Mouse (Mus musculus): ENCODE results near the gene Ciao2b. TPM values are rescaled to one million over a fixed set of nuclear protein-coding genes. Genes with fewer than 3 reads are reported as not detected.

Ciao2b gene
- total RNA-seq, 2 experiments from 2014 or later = 30.7 to 32.1 TPM

DNA sequence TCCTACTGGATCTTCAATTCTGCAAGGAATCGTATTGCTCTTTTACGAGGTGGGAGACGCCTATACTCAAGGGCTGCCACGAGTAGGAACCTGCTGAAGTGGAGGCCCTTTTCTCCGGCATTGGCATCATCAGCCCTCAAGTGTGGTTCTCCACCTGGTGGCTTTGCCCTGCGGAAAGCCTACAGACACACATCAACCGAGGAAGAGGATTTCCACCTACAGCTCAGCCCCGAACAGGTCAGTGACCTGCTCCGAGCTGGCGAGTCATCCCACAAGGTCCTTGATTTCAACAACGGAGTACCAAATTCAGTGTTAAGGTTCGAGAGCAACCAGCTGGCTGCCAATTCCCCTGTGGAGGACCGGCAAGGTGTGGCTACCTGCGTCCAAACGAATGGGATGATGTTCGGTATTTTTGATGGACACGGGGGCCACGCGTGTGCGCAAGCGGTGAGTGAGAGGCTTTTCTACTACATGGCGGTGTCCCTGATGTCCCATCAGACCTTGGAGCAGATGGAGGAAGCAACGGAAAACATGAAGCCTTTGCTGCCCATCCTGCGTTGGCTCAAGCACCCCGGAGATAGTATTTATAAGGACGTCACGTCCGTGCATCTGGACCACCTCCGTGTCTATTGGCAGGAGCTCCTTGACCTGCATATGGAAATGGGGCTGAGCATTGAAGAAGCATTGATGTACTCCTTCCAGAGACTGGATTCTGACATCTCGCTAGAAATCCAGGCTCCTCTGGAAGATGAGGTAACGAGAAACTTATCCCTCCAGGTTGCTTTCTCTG, 48.0 kb downstream of the Ciao2b start:
- DNase-seq (ENCODE audit: low spot score in 2 of 2) = no peak
- intact Hi-C loops (cut with DNase I) = no loop called here

DNA sequence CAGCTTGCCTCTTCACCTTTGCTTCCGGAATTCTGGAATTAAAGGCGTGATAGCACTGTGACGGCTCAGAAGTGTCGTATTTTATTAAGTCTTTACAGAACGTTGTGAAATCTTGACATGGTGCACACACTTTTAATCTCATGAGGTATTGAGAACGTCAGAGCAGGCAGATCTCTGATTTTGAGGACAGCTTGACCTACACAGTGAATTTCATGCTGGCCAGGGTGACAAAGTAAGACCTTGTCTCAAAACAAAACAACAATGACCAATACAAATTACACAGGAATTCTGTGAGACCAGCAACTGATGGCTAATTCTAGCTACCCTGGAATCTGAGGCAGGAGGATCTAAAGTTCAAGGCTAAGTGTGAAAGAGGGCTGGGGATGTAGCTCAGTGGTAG, 49.2 kb downstream of the Ciao2b start:
- DNase-seq (ENCODE audit: low spot score in 2 of 2) = no peak
- intact Hi-C loops (cut with DNase I) = no loop called here

DNA sequence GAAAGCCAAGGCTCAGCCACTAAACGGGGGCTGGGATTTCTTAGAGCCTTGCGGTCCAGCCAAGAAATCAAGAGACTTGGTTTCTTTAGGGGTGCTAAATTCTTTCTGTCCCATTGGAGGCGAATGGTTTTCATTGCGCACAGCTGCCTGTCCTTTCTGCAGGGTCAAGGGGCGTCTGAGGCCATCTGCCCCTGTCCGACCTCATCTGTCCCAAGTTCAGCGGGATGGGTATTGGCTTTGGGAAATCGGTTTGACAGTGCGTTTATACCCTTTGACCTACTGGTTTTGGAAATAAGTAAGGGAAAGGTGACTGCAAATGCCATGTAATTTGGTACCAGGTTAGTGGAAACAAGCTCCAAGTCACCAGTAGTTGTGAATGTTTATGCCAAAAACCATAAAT, 49.9 kb downstream of the Ciao2b start:
- intact Hi-C loops (cut with DNase I) = no loop called here
- no peak for DNase-seq (ENCODE audit: low spot score in 2 of 2)

DNA sequence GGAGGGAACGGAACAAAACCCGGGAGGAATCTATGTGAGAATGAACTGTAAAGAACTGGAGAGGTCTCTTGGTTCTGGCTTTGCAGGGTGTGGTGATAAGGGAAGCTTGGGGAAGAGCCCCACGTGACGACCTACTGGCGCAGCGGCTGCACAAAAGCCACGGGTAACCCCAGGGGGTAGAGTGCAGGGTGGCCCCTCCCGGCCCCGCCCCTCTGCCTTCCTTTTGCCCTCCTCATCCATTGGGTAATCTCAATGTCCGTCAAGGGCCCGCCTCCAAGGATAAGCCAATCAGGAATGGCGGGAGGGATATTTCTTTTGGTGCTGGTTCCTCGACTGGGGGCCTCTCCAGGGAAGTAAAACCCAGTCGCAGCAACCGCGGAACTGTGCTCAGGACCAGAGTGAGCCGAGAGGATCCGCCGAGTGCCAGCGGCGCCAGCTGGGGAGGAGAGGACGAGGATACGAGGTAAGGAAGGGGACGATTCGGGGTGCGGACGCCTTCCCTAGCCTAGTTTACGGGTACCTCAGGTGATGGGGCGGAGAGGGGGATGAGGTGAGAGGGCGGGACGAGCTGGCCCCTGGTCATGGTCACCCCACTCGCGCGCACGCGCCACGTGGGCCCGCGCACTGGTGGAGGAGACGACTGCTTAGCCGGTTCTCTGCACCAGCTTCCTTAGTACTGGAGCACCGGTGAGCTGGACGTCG, 50.5 kb downstream of the Ciao2b start, which contains the start of gene Pdp2:
TSS of gene Pdp2 (plus strand) at position 319 of the 702 bp plus-strand sequence.
- DNase-seq (ENCODE audit: low spot score in 2 of 2) = peak; percentile 94
- intact Hi-C loops (cut with DNase I) = no loop called here

DNA sequence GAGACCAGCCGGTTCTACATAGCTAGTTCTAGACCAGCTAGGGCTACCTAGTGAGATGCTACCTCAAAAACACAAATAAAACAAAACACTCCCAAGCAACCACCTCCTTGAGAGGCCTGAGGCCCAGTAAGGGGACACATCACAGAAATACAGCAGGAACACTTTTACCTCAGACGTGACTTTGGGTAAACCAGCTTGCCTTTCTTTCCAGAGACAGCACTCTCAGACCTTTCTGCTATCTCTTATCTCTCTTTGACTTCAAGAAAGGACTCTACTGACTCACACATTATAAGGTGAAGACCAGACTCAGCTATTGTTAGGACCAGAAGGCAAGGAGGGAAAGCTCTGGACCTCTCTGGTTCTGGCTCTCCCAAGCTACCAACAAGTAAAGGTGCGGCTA, 51.5 kb downstream of the Ciao2b start:
- intact Hi-C loops (cut with DNase I) = no loop called here
- no peak for DNase-seq (ENCODE audit: low spot score in 2 of 2)

Other genes starting within 250 kb of the Ciao2b start
- 10 to 100 TPM; 71.3 to 72.9 TPM for gene Cmtm4, start 246.2 kb downstream of the Ciao2b start, total RNA-seq (2021)
- gene Dync1li2, start 198.9 kb downstream of the Ciao2b start, total RNA-seq (2021) = 100 to 1,000 TPM; 254 to 257 TPM
- 1 to 10 TPM; 1.0 to 1.6 TPM for gene Terb1, start 132.1 kb downstream of the Ciao2b start, total RNA-seq (2021)
- gene Nae1, start 107.3 kb downstream of the Ciao2b start, total RNA-seq (2021) = 10 to 100 TPM; 50.1 to 52.2 TPM
- 10 to 100 TPM; 28.9 to 36.4 TPM for gene Car7, start 107.3 kb downstream of the Ciao2b start, total RNA-seq (2021)
- 1 to 10 TPM; 8.8 to 9.0 TPM for gene Pdp2, start 50.5 kb downstream of the Ciao2b start, total RNA-seq (2021)
- gene Cdh16, start 17.6 kb downstream of the Ciao2b start, total RNA-seq (2021) = not detected
- gene Rrad, start 10.6 kb downstream of the Ciao2b start, total RNA-seq (2021) = 1 to 10 TPM; 4.8 to 5.1 TPM
- not detected for gene Ces2a, start 92.0 kb upstream of the Ciao2b start, total RNA-seq (2021)
- under 1 TPM; 0.46 to 0.47 TPM for gene Ces2b, start 189.6 kb upstream of the Ciao2b start, total RNA-seq (2021)
- not detected for gene Ces2c, start 205.1 kb upstream of the Ciao2b start, total RNA-seq (2021)

All from left cerebral cortex, postnatal 14 days (tissue).